Mouse (Mus musculus) kidney, postnatal 0 days (tissue): ENCODE results near the gene Fbxl19. TPM values are rescaled to one million over a fixed set of nuclear protein-coding genes. Genes with fewer than 3 reads are reported as not detected.

Experiments used
- ATAC-seq: fragments of 200-750 bp; cut with Nextera tagmentation; replicated peaks from 2 replicates; pipeline ENCODE4 v1.8.0; 2017; ENCODE audit warnings: low read depth, moderate number of reproducible peaks, moderate TSS enrichment, moderate library complexity; ENCODE audit not compliant: low FRiP score
- DNase-seq: peaks from one replicate; pipeline ENCODE4 v3.0.0-alpha.2; 2016; ENCODE audit warnings: low spot score
- H3K27ac ChIP-seq: fragments of 300-500 bp; sonication (generic); 2 replicates; pipeline ENCODE4 v1.5.1; 2014; ENCODE audit warnings: mild to moderate bottlenecking
- H3K27me3 ChIP-seq: fragments of 300-500 bp; sonication (generic); 2 replicates; pipeline ENCODE4 v1.6.1; 2014; ENCODE audit warnings: low read length, mixed read lengths; ENCODE audit not compliant: insufficient read depth
- H3K36me3 ChIP-seq: fragments of 300-500 bp; sonication (generic); 2 replicates; pipeline ENCODE4 v1.6.1; 2014; ENCODE audit warnings: low read length, mixed read lengths; ENCODE audit not compliant: insufficient read depth
- H3K4me1 ChIP-seq: fragments of 300-500 bp; sonication (generic); replicated peaks from 2 replicates; pipeline ENCODE4 v1.6.1; 2014; ENCODE audit warnings: antibody characterized with exemption, low read length, mixed read lengths; ENCODE audit not compliant: insufficient read depth
- H3K4me2 ChIP-seq: fragments of 300-500 bp; sonication (generic); 2 replicates; pipeline ENCODE4 v1.6.1; 2014; ENCODE audit warnings: mild to moderate bottlenecking, low read length, moderate library complexity, mixed read lengths
- H3K4me3 ChIP-seq: fragments of 300-500 bp; sonication (generic); replicated peaks from 2 replicates; pipeline ENCODE4 v1.5.1; 2014; ENCODE audit warnings: low read depth, low read length
- H3K9ac ChIP-seq: fragments of 300-500 bp; sonication (generic); 2 replicates; pipeline ENCODE4 v1.6.1; 2014; ENCODE audit warnings: low read depth, low read length
- H3K9me3 ChIP-seq: fragments of 300-500 bp; sonication (generic); replicated peaks from 2 replicates; pipeline ENCODE4 v1.6.1; 2016; ENCODE audit warnings: low read length, inconsistent platforms, mixed read lengths
- CTCF ChIP-seq: IDR thresholded peaks from 2 replicates; pipeline ENCODE4 v1.5.1; 2016; ENCODE audit warnings: antibody characterized with exemption, low read depth, mild to moderate bottlenecking, moderate library complexity
- WGBS: fragments of 180-500 bp; shearing (Covaris S2); extraction: QIAGEN DNeasy Blood & Tissue Kit; methylation state at CpG from one replicate; pipeline ENCODE4 v1.1.7; 2014; 5-methylcytosine and 5-hydroxymethylcytosine counted together
- polyA plus RNA-seq: library from polyadenylated mRNA; unstranded; fragments of >200 nt; fragmentation: Nextera tagmentation; extraction: Ambion mirVana; gene quantifications from 2 replicates; pipeline ENCODE4 v1.2.1, GENCODE M21; 2015

Fbxl19 gene
- 2.8 and 3.5 TPM in 2 replicates for polyA plus RNA-seq

DNA sequence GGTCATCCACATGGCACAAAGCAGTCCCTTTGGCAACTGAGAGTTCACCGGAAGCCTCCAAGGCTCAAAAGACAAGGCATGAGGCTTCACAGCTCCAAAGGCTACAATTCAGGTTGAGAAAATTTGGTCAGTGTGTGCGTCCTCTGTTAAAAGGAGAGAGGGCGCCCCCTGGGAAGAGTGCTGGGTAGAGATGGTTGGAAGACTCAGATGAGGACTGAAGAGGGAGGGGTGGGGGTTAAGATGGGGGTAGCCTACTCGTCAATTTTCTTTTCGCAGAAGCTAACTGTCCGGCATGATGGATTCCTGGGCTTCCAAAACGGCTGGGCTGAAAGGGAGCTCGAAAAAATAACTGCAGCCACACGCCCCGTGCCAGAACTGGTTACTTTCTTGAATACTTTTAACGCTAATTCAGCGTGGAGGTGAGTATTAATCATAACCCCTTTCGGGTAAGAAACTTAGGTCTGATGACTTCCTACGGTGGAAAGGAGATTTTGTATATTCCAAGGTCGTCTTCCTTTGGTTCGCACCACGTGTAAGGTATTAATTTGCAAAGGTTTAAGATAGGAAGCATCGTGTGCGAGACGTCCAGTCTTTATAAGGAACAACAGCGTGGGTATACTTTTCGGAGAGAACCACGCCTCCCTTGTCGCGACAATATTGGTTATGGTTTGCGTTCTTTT is at the start of gene Fbxl19:
Gene Fbxl19 (plus strand): TSS at position 178 of the 680 bp plus-strand sequence.
- H3K36me3 ChIP-seq = peaks cover 2% of the 10 kb centered on the region; the same call in 1 of the 2 replicates
- DNase-seq (peak; percentile 88), ATAC-seq (no peak)
- peak within 1 kb of the TSS; percentile 74 for H3K27ac ChIP-seq
- peaks cover 5% of the 10 kb centered on the region; the same call in 1 of the 2 replicates for H3K4me1 ChIP-seq
- no peaks in the 10 kb centered on the region for H3K27me3 ChIP-seq
- TF ChIP-seq CTCF = peak; percentile 75
- no peaks in the 10 kb centered on the region for H3K9me3 ChIP-seq
- WGBS = 0% methylated on average over 26 of the region's 26 CpGs
- peak within 1 kb of the TSS; percentile 86 for H3K4me3 ChIP-seq
- H3K4me2 ChIP-seq = peak within 1 kb of the TSS; percentile 97
- peak within 1 kb of the TSS; percentile 53 for H3K9ac ChIP-seq

- Histone ChIP-seq H3K9ac (no peak overlapping the region), H3K4me2 (no peak overlapping the region), H3K4me1 (no peaks in the 10 kb centered on the region; the same call in 1 of the 2 replicates), H3K4me3 (no peak overlapping the region), H3K9me3 (no peaks in the 10 kb centered on the region), H3K27ac (no peak overlapping the region), H3K36me3 (0 out of 2 replicates have a peak, but pooled peaks cover 10% of the 10 kb centered on the region), H3K27me3 (no peaks in the 10 kb centered on the region)
- no peak for DNase-seq
- TF ChIP-seq CTCF = no peak
- ATAC-seq = no peak
- WGBS = 79% methylated on average over 6 of the region's 6 CpGs
Measured at GRCm38 (mm10) chr7:127698986-127699385, 45.4 kb upstream of the Fbxl19 start.

DNA sequence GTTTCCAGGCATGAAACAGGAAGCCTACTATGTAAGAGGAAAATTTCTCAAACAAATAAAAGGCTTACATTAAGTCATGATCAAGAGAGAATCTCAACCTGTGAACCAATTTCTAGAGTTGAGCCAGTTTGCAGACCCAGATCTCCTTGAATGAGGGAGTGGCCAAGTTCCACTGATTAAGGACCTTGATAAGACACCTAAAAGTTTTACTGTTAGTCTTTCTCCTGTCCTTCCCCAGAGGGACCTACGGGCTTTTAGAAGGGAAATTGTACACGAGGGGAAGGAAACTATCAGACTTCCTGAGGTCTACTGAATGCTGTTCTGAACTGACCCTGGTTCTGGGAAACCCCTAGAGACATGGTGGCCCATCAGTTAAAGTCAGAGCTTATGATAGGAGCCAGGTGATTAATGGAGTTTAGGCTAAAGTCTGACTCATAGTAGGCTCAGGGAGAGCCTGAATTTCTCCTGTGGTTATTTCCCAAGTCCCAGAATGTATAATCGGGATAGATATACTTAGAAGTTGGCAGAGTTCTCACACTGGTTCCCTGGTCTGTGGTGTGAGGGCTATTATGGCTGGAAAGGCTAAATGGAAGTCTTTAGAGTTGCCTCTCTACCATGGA is 43.5 kb upstream of the Fbxl19 start:
- no peak overlapping the region for H3K27ac ChIP-seq
- no peak for ATAC-seq
- H3K27me3 ChIP-seq = no peaks in the 10 kb centered on the region
- DNase-seq = no peak
- TF ChIP-seq CTCF = no peak
- no peak overlapping the region for H3K9ac ChIP-seq
- peaks cover 16% of the 10 kb centered on the region for H3K36me3 ChIP-seq
- no peak overlapping the region for H3K4me2 ChIP-seq
- no peaks in the 10 kb centered on the region for H3K9me3 ChIP-seq
- WGBS = 62% methylated on average over 3 of the region's 3 CpGs
- no peaks in the 10 kb centered on the region; the same call in 1 of the 2 replicates for H3K4me1 ChIP-seq
- no peak overlapping the region for H3K4me3 ChIP-seq

DNA sequence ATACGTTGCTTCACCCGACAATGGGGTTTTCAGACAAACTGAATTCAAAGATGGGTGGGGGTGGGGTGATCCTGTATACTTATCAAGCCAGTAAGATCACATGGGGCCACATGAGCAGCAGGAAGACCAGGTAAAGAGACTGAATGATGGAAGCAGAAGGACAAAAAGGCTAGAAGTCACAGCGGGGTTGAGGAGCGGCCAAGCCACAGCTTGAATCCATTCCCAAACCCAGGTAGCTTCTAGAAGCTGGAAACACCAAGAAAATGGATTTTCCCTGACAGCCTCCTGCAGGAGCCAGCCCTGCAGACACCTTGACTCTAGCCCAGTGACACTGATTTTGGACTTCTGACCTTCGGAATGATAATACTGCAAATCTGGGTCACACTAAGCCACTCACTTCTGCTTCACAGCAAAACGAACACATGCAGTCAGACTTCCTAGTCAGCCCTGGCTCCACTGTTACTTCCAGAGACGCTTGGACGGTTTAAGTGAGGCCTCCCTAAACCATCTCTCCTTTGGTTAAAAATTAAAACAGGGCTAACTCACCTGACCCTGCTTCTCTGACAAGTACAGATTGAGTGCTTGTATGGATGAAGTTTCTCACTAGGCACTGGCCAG is 40.7 kb upstream of the Fbxl19 start:
- no peak for ATAC-seq
- H3K36me3 ChIP-seq = peaks cover 23% of the 10 kb centered on the region
- no peaks in the 10 kb centered on the region for H3K27me3 ChIP-seq
- no peak overlapping the region for H3K4me3 ChIP-seq
- peaks cover 9% of the 10 kb centered on the region; the same call in 1 of the 2 replicates for H3K4me1 ChIP-seq
- no peak overlapping the region for H3K4me2 ChIP-seq
- TF ChIP-seq CTCF = no peak
- peak overlapping the region; percentile 68 for H3K27ac ChIP-seq
- H3K9me3 ChIP-seq = no peaks in the 10 kb centered on the region
- WGBS = 80% methylated on average over 8 of the region's 8 CpGs
- no peak for DNase-seq
- 0 out of 2 replicates have a peak overlapping the region, but pooled peaks have one; percentile 2 for H3K9ac ChIP-seq

- ATAC-seq (no peak), DNase-seq (no peak)
- peaks cover 9% of the 10 kb centered on the region; the same call in 1 of the 2 replicates for H3K4me1 ChIP-seq
- H3K27me3 ChIP-seq = no peaks in the 10 kb centered on the region
- no peaks in the 10 kb centered on the region for H3K9me3 ChIP-seq
- peak overlapping the region; percentile 68 for H3K27ac ChIP-seq
- 81% methylated on average over 6 of the region's 6 CpGs for WGBS
- no peak overlapping the region for H3K4me2 ChIP-seq
- H3K36me3 ChIP-seq = peaks cover 23% of the 10 kb centered on the region
- H3K9ac ChIP-seq = no peak overlapping the region
- no peak for TF ChIP-seq CTCF
- no peak overlapping the region for H3K4me3 ChIP-seq
Measured at GRCm38 (mm10) chr7:127704598-127704997, 39.7 kb upstream of the Fbxl19 start.

DNA sequence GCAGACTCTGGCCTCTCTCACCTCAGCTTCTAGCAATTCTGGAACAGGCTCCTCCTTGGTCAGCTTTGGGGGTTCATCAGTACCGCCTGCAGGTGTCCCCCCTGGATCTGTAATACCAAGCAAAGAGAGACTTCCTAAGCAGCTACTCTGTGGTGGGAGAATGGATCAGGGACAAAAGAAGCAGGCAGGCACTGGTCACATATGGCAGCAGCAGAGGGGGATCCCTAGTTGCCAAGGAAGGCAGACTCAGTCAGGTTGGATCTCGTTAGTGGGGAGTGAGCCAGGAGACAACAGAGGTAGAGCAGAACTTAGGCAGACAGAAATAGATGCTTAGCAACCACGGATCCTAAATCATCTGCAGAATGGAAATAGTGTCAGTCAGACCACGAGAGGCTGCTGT is 38.6 kb upstream of the Fbxl19 start:
- no peak for ATAC-seq
- Histone ChIP-seq H3K36me3 (peaks cover 23% of the 10 kb centered on the region), H3K27ac (no peak overlapping the region), H3K4me2 (no peak overlapping the region), H3K9ac (peak overlapping the region; percentile 27; the same call in 1 of the 2 replicates), H3K4me3 (no peak overlapping the region), H3K27me3 (no peaks in the 10 kb centered on the region), H3K4me1 (peaks cover 9% of the 10 kb centered on the region; the same call in 1 of the 2 replicates), H3K9me3 (no peaks in the 10 kb centered on the region)
- 78% methylated on average over 4 of the region's 4 CpGs for WGBS
- no peak for DNase-seq
- TF ChIP-seq CTCF = no peak
